Mouse (Mus musculus): ENCODE results near the gene Limch1.

GRCm38 (mm10) chr5:66911068-66911467, 165.4 kb downstream of the Limch1 start:
- TF ChIP-seq CTCF (IDR thresholded peaks at IDR 0.05; ENCODE audit: low read depth, low read length) = no peak
- TF ChIP-seq TAL1 (conservative IDR thresholded peaks at IDR 0.05; ENCODE audit: low read depth, low read length) = no peak
- TF ChIP-seq GATA1 (IDR thresholded peaks at IDR 0.05; ENCODE audit: borderline replicate concordance, low read length) = no peak
- TF ChIP-seq POLR2AphosphoS5 (IDR thresholded peaks at IDR 0.05; ENCODE audit: insufficient replicate concordance, low read depth, low read length) = no peak
- TF ChIP-seq GATA2 (IDR thresholded peaks at IDR 0.05; ENCODE audit: borderline replicate concordance, low read depth, low read length) = no peak
